In genomic region chr10:83019497-83020270, GRCm38 (mm10) we compare ENCODE assay signal across 9 mouse cellular contexts. TPM values are rescaled to one million over a fixed set of nuclear protein-coding genes. Genes with fewer than 3 reads are reported as not detected.
DNase-seq lines count a peak whose midpoint lies in the region; ATAC-seq and TF ChIP-seq lines count a peak whose summit lies in the region.
"Had no signal": no experiment of that assay in that cellular context is flagged by ENCODE, and none has a peak within 500 bp of the region (broad histone marks: within the 10 kb centered on the region; RNA-seq: fewer than 3 reads in every experiment).

No protein-coding gene starts in this region.

- peak overlapping the region; percentile 96 for H3K27ac ChIP-seq in MEL (ENCODE audit: control insufficient read depth, low read depth, low read length)
- H3K27ac ChIP-seq in hindbrain, embryonic 11.5 days (ENCODE audit: low read depth, low read length) = peak overlapping the region; percentile 60; the same call in 1 of the 2 replicates
- peak overlapping the region; percentile 70 for H3K27ac ChIP-seq in midbrain, embryonic 14.5 days (replicated peaks; ENCODE audit: low read depth, low read length)

- no peak for TF ChIP-seq RAD21 in MEL (IDR thresholded peaks at IDR 0.05; ENCODE audit: low read depth, low read length)

- peaks cover 16 to 46% of the 10 kb centered on the region in 2 experiments for H3K4me1 ChIP-seq in MEL (ENCODE audit: control insufficient read depth in 1 of 2, insufficient read depth in 2 of 2, low read length in 2 of 2)
- H3K4me1 ChIP-seq in hindbrain, embryonic 11.5 days (replicated peaks; ENCODE audit: control insufficient read depth, insufficient read depth, low read length) = peaks cover 8% of the 10 kb centered on the region; the same call in 1 of the 2 replicates
- peaks cover 25% of the 10 kb centered on the region for H3K4me1 ChIP-seq in midbrain, embryonic 14.5 days (ENCODE audit: control insufficient read depth, insufficient read depth, low read length)

- TF ChIP-seq EP300 in MEL (IDR thresholded peaks at IDR 0.05; ENCODE audit: low read depth in 1 of 2, low read length in 2 of 2) = peak; percentile 96 to 99

- DNase-seq in MEL (ENCODE audit: low read depth, low spot score) (peak; percentile 97), adipocyte (ENCODE audit: low spot score) (no peak)
- peak; percentile 79 for DNase-seq in c-Kit-positive CD71-positive TER-119-negative erythroid progenitor cells, embryonic 14.5 days (ENCODE audit: low read depth)
- peak; percentile 68 for DNase-seq in hindbrain, embryonic 11.5 days (ENCODE audit: low spot score)
- DNase-seq in midbrain, embryonic 14.5 days = peak; percentile 81
- DNase-seq in adrenal gland, postnatal 25 days = no peak
- DNase-seq in kidney, postnatal 25 days = no peak
- DNase-seq in left cerebral cortex, adult 9 months (ENCODE audit: low spot score in 2 of 2) = no peak
- DNase-seq: right cerebral cortex, postnatal 25 days had no signal

- peak overlapping the region; percentile 34 to 54 for H3K4me3 ChIP-seq in MEL (ENCODE audit: control insufficient read depth in 1 of 2, insufficient read depth in 1 of 2, low read depth in 2 of 2, low read length in 2 of 2)
- H3K4me3 ChIP-seq in hindbrain, embryonic 11.5 days (ENCODE audit: low read depth, low read length) = no peak overlapping the region
- peak overlapping the region; percentile 3; the same call in 1 of the 2 replicates for H3K4me3 ChIP-seq in midbrain, embryonic 14.5 days (replicated peaks; ENCODE audit: low read depth, low read length)

- peak; percentile 77 for ATAC-seq in hindbrain, embryonic 11.5 days (ENCODE audit: low FRiP score)
- ATAC-seq in midbrain, embryonic 14.5 days (ENCODE audit: low FRiP score, low TSS enrichment) = peak; percentile 83

- no peaks in the 10 kb centered on the region for H3K27me3 ChIP-seq in MEL (ENCODE audit: control insufficient read depth in 1 of 2, insufficient read depth in 2 of 2, low read length in 2 of 2)
- no peaks in the 10 kb centered on the region for H3K27me3 ChIP-seq in hindbrain, embryonic 11.5 days (ENCODE audit: control insufficient read depth, insufficient read depth, low read length)
- no peaks in the 10 kb centered on the region for H3K27me3 ChIP-seq in midbrain, embryonic 14.5 days (ENCODE audit: control insufficient read depth, insufficient read depth, low read length)

- peak overlapping the region; percentile 74 for H3K9ac ChIP-seq in MEL (ENCODE audit: control insufficient read depth, low read depth, low read length, poor library complexity, severe bottlenecking)
- peak overlapping the region; percentile 53 for H3K9ac ChIP-seq in hindbrain, embryonic 11.5 days (ENCODE audit: low read depth, low read length)
- peak overlapping the region; percentile 43; the same call in 1 of the 2 replicates for H3K9ac ChIP-seq in midbrain, embryonic 14.5 days (replicated peaks; ENCODE audit: low read length)

- 0 out of 2 replicates have a peak overlapping the region, but pooled peaks have one; percentile 3 for H3K4me2 ChIP-seq in hindbrain, embryonic 11.5 days (replicated peaks; ENCODE audit: low read depth, low read length)
- H3K4me2 ChIP-seq in midbrain, embryonic 14.5 days (ENCODE audit: low read length) = peak overlapping the region; percentile 45

- TF ChIP-seq CTCF in MEL (IDR thresholded peaks at IDR 0.05 in 2 of 3, conservative IDR thresholded peaks at IDR 0.05 in 1 of 3; ENCODE audit: control insufficient read depth in 1 of 3, insufficient read depth in 1 of 3, low read depth in 2 of 3, low read length in 3 of 3, poor library complexity in 1 of 3, severe bottlenecking in 1 of 3) = no peak

- peaks cover 12% of the 10 kb centered on the region for H3K79me2 ChIP-seq in MEL (ENCODE audit: control insufficient read depth, insufficient read depth, low read length, poor library complexity)

- peaks cover 0 to 39% of the 10 kb centered on the region in 2 experiments; a peak in 2 of 4 replicates for H3K36me3 ChIP-seq in MEL (ENCODE audit: control insufficient read depth in 1 of 2, insufficient read depth in 2 of 2, low read length in 2 of 2)
- H3K36me3 ChIP-seq in hindbrain, embryonic 11.5 days (ENCODE audit: control insufficient read depth, insufficient read depth, low read length) = no peaks in the 10 kb centered on the region
- H3K36me3 ChIP-seq in midbrain, embryonic 14.5 days (ENCODE audit: control insufficient read depth, insufficient read depth, low read length) = no peaks in the 10 kb centered on the region

- WGBS in hindbrain, embryonic 11.5 days = 36% methylated on average over 19 of the region's 19 CpGs
- 15% methylated on average over 19 of the region's 19 CpGs for WGBS in midbrain, embryonic 14.5 days

- peak; percentile 5 to 81; a peak in 2 of 4 replicates for TF ChIP-seq POLR2A in MEL (IDR thresholded peaks at IDR 0.05; ENCODE audit: control insufficient read depth in 1 of 2, insufficient read depth in 1 of 2, low read depth in 1 of 2, low read length in 2 of 2, poor library complexity in 1 of 2)

- H3K9me3 ChIP-seq in MEL (replicated peaks; ENCODE audit: insufficient read depth, low read length) = no peaks in the 10 kb centered on the region
- H3K9me3 ChIP-seq in hindbrain, embryonic 11.5 days (ENCODE audit: control insufficient read depth, low read length) = no peaks in the 10 kb centered on the region
- no peaks in the 10 kb centered on the region for H3K9me3 ChIP-seq in midbrain, embryonic 14.5 days (ENCODE audit: control insufficient read depth, low read length)

TF ChIP-seq in MEL, 35 proteins besides CTCF, POLR2A, EP300 and RAD21 (continues in another document):
- TF ChIP-seq RCOR1 (IDR thresholded peaks at IDR 0.05; ENCODE audit: low read depth, low read length) (peak; percentile 57; the same call in 1 of the 2 replicates), ELF1 (IDR thresholded peaks at IDR 0.05; ENCODE audit: low read depth, low read length) (0 out of 2 replicates have a peak, but pooled peaks have one; percentile 17), MEF2A (IDR thresholded peaks at IDR 0.05; ENCODE audit: extremely low read depth, insufficient replicate concordance, low read depth, low read length, poor library complexity, severe bottlenecking) (no peak), TAL1 (IDR thresholded peaks at IDR 0.05; ENCODE audit: low read length) (peak; percentile 99), GABPA (IDR thresholded peaks at IDR 0.05; ENCODE audit: low read depth, low read length) (no peak), ETS1 (IDR thresholded peaks at IDR 0.05; ENCODE audit: low read depth, low read length) (peak; percentile 99), SIN3A (IDR thresholded peaks at IDR 0.05; ENCODE audit: low read length) (peak; percentile 97), ZKSCAN1 (IDR thresholded peaks at IDR 0.05; ENCODE audit: low read depth, low read length) (no peak), JUND (IDR thresholded peaks at IDR 0.05; ENCODE audit: low read depth, low read length) (0 out of 2 replicates have a peak, but pooled peaks have one; percentile 12), KAT2A (conservative IDR thresholded peaks at IDR 0.05; ENCODE audit: low read depth, low read length) (peak; percentile 51), POLR2AphosphoS5 (IDR thresholded peaks at IDR 0.05; ENCODE audit: borderline replicate concordance, low read depth, low read length) (no peak; the same call in 1 of the 2 replicates), BHLHE40 (IDR thresholded peaks at IDR 0.05; ENCODE audit: borderline replicate concordance, low read depth, low read length) (peak; percentile 95), CHD2 (IDR thresholded peaks at IDR 0.05; ENCODE audit: low read length) (peak; percentile 13; the same call in 1 of the 2 replicates), MYC (IDR thresholded peaks at IDR 0.05; ENCODE audit: low read depth, low read length) (peak; percentile 97), CHD1 (IDR thresholded peaks at IDR 0.05; ENCODE audit: low read depth, low read length) (no peak), USF1 (IDR thresholded peaks at IDR 0.05; ENCODE audit: low read depth, low read length) (peak; percentile 92), NELFE (IDR thresholded peaks at IDR 0.05; ENCODE audit: low read depth, low read length) (peak; percentile 70), TBP (IDR thresholded peaks at IDR 0.05; ENCODE audit: low read depth, low read length) (peak; percentile 91), MAX (IDR thresholded peaks at IDR 0.05; ENCODE audit: low read length) (peak; percentile 92), SMC3 (IDR thresholded peaks at IDR 0.05; ENCODE audit: low read depth, low read length) (no peak), MXI1 (IDR thresholded peaks at IDR 0.05; ENCODE audit: low read depth, low read length) (peak; percentile 97), ZMIZ1 (IDR thresholded peaks at IDR 0.05; ENCODE audit: low read depth, low read length) (peak; percentile 75; the same call in 1 of the 2 replicates), POLR2AphosphoS2 (IDR thresholded peaks at IDR 0.05; ENCODE audit: low read length) (peak; percentile 72), ZC3H11A (IDR thresholded peaks at IDR 0.05; ENCODE audit: low read depth, low read length) (no peak), MYB (IDR thresholded peaks at IDR 0.05; ENCODE audit: low read depth, low read length) (peak; percentile 93), TCF12 (IDR thresholded peaks at IDR 0.05; ENCODE audit: low read depth, low read length) (peak; percentile 97), MAZ (IDR thresholded peaks at IDR 0.05; ENCODE audit: low read depth, low read length) (peak; percentile 27), ZNF384 (IDR thresholded peaks at IDR 0.05; ENCODE audit: low read depth, low read length) (no peak), GATA1 (IDR thresholded peaks at IDR 0.05; ENCODE audit: low read depth, low read length) (peak; percentile 95), UBTF (IDR thresholded peaks at IDR 0.05; ENCODE audit: borderline replicate concordance, insufficient read depth, low read depth, low read length) (no peak), USF2 (IDR thresholded peaks at IDR 0.05; ENCODE audit: borderline replicate concordance in 1 of 2, insufficient read depth in 1 of 2, low read depth in 1 of 2, low read length in 2 of 2) (peak in 1 of 2 experiments; percentile 64; a peak in 1 of 4 replicates), MAFK (IDR thresholded peaks at IDR 0.05; ENCODE audit: borderline replicate concordance, low read depth, low read length) (no peak), HCFC1 (IDR thresholded peaks at IDR 0.05; ENCODE audit: low read depth, low read length) (peak; percentile 25; the same call in 1 of the 2 replicates)

RNA-seq across cellular contexts. Expression of gene Chst11, which starts 34.4 kb away (rescaled TPM):
- 3.1 and 4.5 TPM in 2 replicates for total RNA-seq in MEL (2012; rRNA removed)
- polyA plus RNA-seq in MEL (2012; ENCODE audit: insufficient read depth in 1 of 2, insufficient read length in 2 of 2, low read depth in 1 of 2, low replicate concordance in 2 of 2, missing spikeins in 1 of 2) = 10 to 100 TPM in 1 of 2 experiments, not detected in 1; 10.6 TPM
- 2.2 and 2.3 TPM in 2 replicates for polyA plus RNA-seq in hindbrain, embryonic 11.5 days (2014; fragmentation: Nextera tagmentation; extraction: Ambion mirVana)
- polyA plus RNA-seq in midbrain, embryonic 14.5 days (2014; fragmentation: Nextera tagmentation; extraction: Ambion mirVana) = 4.5 and 5.2 TPM in 2 replicates
- 34.0 and 44.0 TPM in 2 replicates for total RNA-seq in adrenal gland, postnatal 25 days (2021)

Comparison
In these comparisons a context has a peak if more than half of its experiments do, and no peak if none do; other contexts are left out.
1. DNase-seq: peak in MEL (single experiment), c-Kit-positive CD71-positive TER-119-negative erythroid progenitor cells, embryonic 14.5 days (single experiment), hindbrain, embryonic 11.5 days (single experiment) and midbrain, embryonic 14.5 days (single experiment); none in adipocyte (single experiment), adrenal gland, postnatal 25 days (single experiment), kidney, postnatal 25 days (0 of 2) and left cerebral cortex, adult 9 months (0 of 2).
2. Peak in every context shown above with its lines, with median percentiles within 50 percentile points of each other: H3K27ac ChIP-seq and H3K9ac ChIP-seq.